In the genomic region with DNA sequence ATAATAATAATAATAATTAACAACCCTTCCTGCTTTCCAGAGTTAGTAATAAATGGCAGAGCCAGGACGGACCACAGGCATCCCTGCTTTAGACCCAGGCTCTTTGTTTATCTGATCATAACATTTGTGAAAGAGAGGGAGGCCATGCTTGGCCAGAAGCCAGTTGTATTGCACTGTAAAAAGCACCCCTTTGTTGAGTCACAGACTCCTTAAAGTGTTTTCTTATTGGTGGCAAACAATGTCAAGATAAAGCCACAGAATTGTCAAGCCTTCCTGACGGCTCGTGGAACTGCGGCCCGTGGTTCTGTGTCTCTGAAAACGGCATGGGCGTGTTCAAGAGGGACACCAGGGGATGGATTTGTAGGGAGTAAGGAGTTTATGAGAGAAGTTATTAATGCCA, we compare ENCODE assay signal across 24 mouse cellular contexts.
A peak's percentile ranks its signal among the peaks of the same experiment; 100 is the strongest.
DNase-seq lines count a peak whose midpoint lies in the region; ATAC-seq and TF ChIP-seq lines count a peak whose summit lies in the region.
"Had no signal": no experiment of that assay in that cellular context is flagged by ENCODE, and none has a peak within 500 bp of the region (broad histone marks: within the 10 kb centered on the region; RNA-seq: fewer than 3 reads in every experiment).

No protein-coding gene starts in this region.

- H3K9me3 ChIP-seq in forebrain, embryonic 13.5 days (replicated peaks): no peaks in the 10 kb centered on the region
- no peaks in the 10 kb centered on the region for H3K9me3 ChIP-seq in forebrain, embryonic 16.5 days (ENCODE audit: control insufficient read depth, low read length)
- no peaks in the 10 kb centered on the region for H3K9me3 ChIP-seq in lung, embryonic 16.5 days (ENCODE audit: control insufficient read depth, low read length)
- H3K9me3 ChIP-seq: embryonic facial prominence, embryonic 12.5 days; hindbrain, embryonic 12.5 days; kidney, embryonic 15.5 days; limb, embryonic 13.5 days; liver, embryonic 13.5 days; midbrain, embryonic 12.5 days; neural tube, embryonic 15.5 days had no signal

- no peak for TF ChIP-seq CTCF in cerebellum, adult 2 months (IDR thresholded peaks at IDR 0.05; ENCODE audit: borderline replicate concordance, insufficient read depth, low read depth, low read length)

- no peaks in the 10 kb centered on the region for H3K27me3 ChIP-seq in forebrain, embryonic 13.5 days
- no peaks in the 10 kb centered on the region for H3K27me3 ChIP-seq in forebrain, embryonic 16.5 days (replicated peaks; ENCODE audit: control insufficient read depth, insufficient read depth, low read length)
- no peaks in the 10 kb centered on the region for H3K27me3 ChIP-seq in lung, embryonic 16.5 days (ENCODE audit: control insufficient read depth, insufficient read depth, low read depth, low read length)
- H3K27me3 ChIP-seq in cerebellum, adult 2 months (ENCODE audit: control insufficient read depth, insufficient read depth, low read length): no peaks in the 10 kb centered on the region
- H3K27me3 ChIP-seq: embryonic facial prominence, embryonic 12.5 days; hindbrain, embryonic 12.5 days; kidney, embryonic 15.5 days; limb, embryonic 13.5 days; liver, embryonic 13.5 days; midbrain, embryonic 12.5 days; neural tube, embryonic 15.5 days had no signal

- DNase-seq in lung, postnatal 4 days: no peak
- DNase-seq in lung, postnatal 10 days: peak; percentile 11
- DNase-seq in right cerebral cortex, postnatal 36 days (ENCODE audit: low spot score in 2 of 2): no peak
- no peak for DNase-seq in cerebellum, adult 2 months
- DNase-seq: adrenal gland, adult 8-10 months; cerebellum, adult 18-20 months; cerebellum, postnatal 25 days; forebrain, postnatal 0 days; gastrocnemius, postnatal 25 days; heart, adult 2 months; kidney, adult 11 months; kidney, postnatal 36 days; liver, embryonic 13.5 days; right cerebral cortex, adult 18-20 months; thymus, postnatal 25 days had no signal

- ATAC-seq in forebrain, embryonic 13.5 days: peak; percentile 27; the same call in 1 of the 2 replicates
- ATAC-seq in forebrain, embryonic 16.5 days: no peak
- ATAC-seq in lung, embryonic 16.5 days (ENCODE audit: low read depth): peak; percentile 69; the same call in 1 of the 2 replicates
- ATAC-seq: forebrain, postnatal 0 days had no signal

- H3K36me3 ChIP-seq in forebrain, embryonic 13.5 days (ENCODE audit: poor library complexity, severe bottlenecking): no peaks in the 10 kb centered on the region
- H3K36me3 ChIP-seq in forebrain, embryonic 16.5 days (ENCODE audit: control insufficient read depth, insufficient read depth): no peaks in the 10 kb centered on the region
- H3K36me3 ChIP-seq in lung, embryonic 16.5 days (ENCODE audit: control insufficient read depth, insufficient read depth, low read length): no peaks in the 10 kb centered on the region
- H3K36me3 ChIP-seq: embryonic facial prominence, embryonic 12.5 days; hindbrain, embryonic 12.5 days; kidney, embryonic 15.5 days; limb, embryonic 13.5 days; liver, embryonic 13.5 days; midbrain, embryonic 12.5 days; neural tube, embryonic 15.5 days had no signal

- WGBS in forebrain, embryonic 13.5 days: 38% methylated on average over 7 of the region's 7 CpGs
- WGBS in forebrain, embryonic 16.5 days: 29% methylated on average over 7 of the region's 7 CpGs
- WGBS in lung, embryonic 16.5 days: 32% methylated on average over 7 of the region's 7 CpGs
- 60% methylated on average over 7 of the region's 7 CpGs for WGBS in cerebellum, adult 2 months

- no peak for TF ChIP-seq POLR2A in cerebellum, adult 2 months (IDR thresholded peaks at IDR 0.05; ENCODE audit: borderline replicate concordance, insufficient read depth, low read length)

- no peak overlapping the region for H3K27ac ChIP-seq in forebrain, embryonic 13.5 days
- no peak overlapping the region for H3K27ac ChIP-seq in forebrain, embryonic 16.5 days (ENCODE audit: low read length)
- H3K27ac ChIP-seq in lung, embryonic 16.5 days (ENCODE audit: low read length): no peak overlapping the region
- H3K27ac ChIP-seq in cerebellum, adult 2 months (ENCODE audit: insufficient read depth, low read length): no peak overlapping the region
- H3K27ac ChIP-seq: embryonic facial prominence, embryonic 12.5 days; heart, adult 2 months; hindbrain, embryonic 12.5 days; kidney, embryonic 15.5 days; limb, embryonic 13.5 days; liver, embryonic 13.5 days; midbrain, embryonic 12.5 days; neural tube, embryonic 15.5 days had no signal

- no peak overlapping the region for H3K4me3 ChIP-seq in forebrain, embryonic 13.5 days
- H3K4me3 ChIP-seq in forebrain, embryonic 16.5 days (replicated peaks; ENCODE audit: low read length): no peak overlapping the region
- no peak overlapping the region for H3K4me3 ChIP-seq in lung, embryonic 16.5 days (ENCODE audit: low read length)
- no peak overlapping the region for H3K4me3 ChIP-seq in cerebellum, adult 2 months (replicated peaks; ENCODE audit: insufficient read depth, low read depth, low read length)
- H3K4me3 ChIP-seq: embryonic facial prominence, embryonic 12.5 days; heart, adult 2 months; hindbrain, embryonic 12.5 days; kidney, embryonic 15.5 days; limb, embryonic 13.5 days; liver, embryonic 13.5 days; midbrain, embryonic 12.5 days; neural tube, embryonic 15.5 days had no signal

- no peak overlapping the region for H3K9ac ChIP-seq in forebrain, embryonic 13.5 days
- no peak overlapping the region for H3K9ac ChIP-seq in forebrain, embryonic 16.5 days (replicated peaks; ENCODE audit: low read depth, low read length)
- no peak overlapping the region for H3K9ac ChIP-seq in lung, embryonic 16.5 days (ENCODE audit: low read length)
- H3K9ac ChIP-seq: embryonic facial prominence, embryonic 12.5 days; forebrain, postnatal 0 days; hindbrain, embryonic 12.5 days; kidney, embryonic 15.5 days; limb, embryonic 13.5 days; liver, embryonic 13.5 days; midbrain, embryonic 12.5 days; neural tube, embryonic 15.5 days had no signal

- no peak overlapping the region for H3K4me2 ChIP-seq in forebrain, embryonic 13.5 days
- no peak overlapping the region for H3K4me2 ChIP-seq in forebrain, embryonic 16.5 days (ENCODE audit: low read length)
- H3K4me2 ChIP-seq in lung, embryonic 16.5 days (ENCODE audit: low read depth, low read length): no peak overlapping the region
- H3K4me2 ChIP-seq: embryonic facial prominence, embryonic 12.5 days; hindbrain, embryonic 12.5 days; kidney, embryonic 15.5 days; limb, embryonic 13.5 days; liver, embryonic 13.5 days; midbrain, embryonic 12.5 days; neural tube, embryonic 15.5 days had no signal

- peaks cover 5% of the 10 kb centered on the region; the same call in 1 of the 2 replicates for H3K4me1 ChIP-seq in forebrain, embryonic 13.5 days
- peaks cover 4% of the 10 kb centered on the region; the same call in 1 of the 2 replicates for H3K4me1 ChIP-seq in forebrain, embryonic 16.5 days (replicated peaks; ENCODE audit: control insufficient read depth, insufficient read depth, low read length)
- H3K4me1 ChIP-seq in lung, embryonic 16.5 days (replicated peaks; ENCODE audit: control insufficient read depth, insufficient read depth, low read length): peaks cover 10% of the 10 kb centered on the region
- no peaks in the 10 kb centered on the region for H3K4me1 ChIP-seq in cerebellum, adult 2 months (ENCODE audit: control insufficient read depth, insufficient read depth, low read length)
- H3K4me1 ChIP-seq: embryonic facial prominence, embryonic 12.5 days; hindbrain, embryonic 12.5 days; kidney, embryonic 15.5 days; liver, embryonic 13.5 days; midbrain, embryonic 12.5 days had no signal
